Mouse (Mus musculus) stomach, postnatal 0 days (tissue): ENCODE measurements around the gene Plscr4.

Source experiments
- CTCF ChIP-seq: IDR thresholded peaks from 2 replicates; pipeline ENCODE4 v1.5.1; 2016; ENCODE audit warnings: antibody characterized with exemption, low read depth, mild to moderate bottlenecking, moderate library complexity
- EP300 ChIP-seq: optimal IDR thresholded peaks from 2 replicates; pipeline ENCODE3; 2016; ENCODE audit warnings: antibody characterized with exemption

- no peak for TF ChIP-seq CTCF
- no peak for TF ChIP-seq EP300
These were observed 27.6 kb downstream of the Plscr4 start for GRCm38 (mm10) chr9:92484710-92485267.
